In the genomic region with DNA sequence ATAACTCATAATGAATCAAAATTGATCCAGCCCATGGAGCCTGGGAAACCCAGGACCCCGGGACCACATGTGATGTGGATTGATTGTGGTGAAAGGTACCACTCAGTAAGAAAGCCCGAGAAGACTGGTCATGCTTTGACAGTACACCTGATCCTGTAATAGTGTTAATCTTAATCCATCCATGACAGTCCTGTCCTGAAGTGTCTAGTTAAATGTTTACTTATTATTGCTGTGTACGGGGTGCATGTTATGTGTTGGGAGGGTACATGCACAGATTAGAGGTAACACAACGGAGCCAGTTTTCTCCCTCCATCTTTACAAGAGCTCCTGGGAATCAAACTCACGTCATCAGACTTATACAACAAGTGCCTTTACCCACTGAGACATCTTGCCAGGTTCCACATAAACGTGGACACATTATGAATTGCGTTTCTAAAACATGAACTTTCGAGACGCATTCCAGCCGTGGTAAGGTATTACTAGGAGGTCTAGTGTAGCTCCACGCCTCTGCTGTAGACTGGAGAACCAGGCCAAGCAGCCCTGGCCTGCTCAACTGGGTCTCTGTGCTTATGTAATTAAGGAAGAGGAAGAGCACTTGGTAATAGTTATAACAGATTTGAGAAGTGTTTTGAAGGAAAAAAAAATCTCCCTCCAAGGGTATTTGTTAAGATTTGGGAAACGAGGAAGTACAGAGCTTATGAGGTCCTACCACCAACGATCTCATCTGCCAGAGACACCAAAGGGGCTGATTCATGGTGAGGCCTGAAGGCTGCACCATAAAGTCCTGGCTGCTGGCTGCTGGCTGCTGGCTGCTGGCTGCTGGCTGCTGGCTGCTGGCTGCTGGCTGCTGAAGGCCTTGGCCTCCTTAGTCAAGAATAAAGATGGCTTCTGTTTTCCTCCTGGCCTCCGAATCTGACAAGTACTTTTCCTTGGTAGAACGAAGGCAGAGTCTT, we compare ENCODE assay signal across 12 mouse cellular contexts. TPM values are rescaled to one million over a fixed set of nuclear protein-coding genes. Genes with fewer than 3 reads are reported as not detected.
DNase-seq lines count a peak whose midpoint lies in the region.
"Had no signal": no experiment of that assay in that cellular context is flagged by ENCODE, and none has a peak within 500 bp of the region (broad histone marks: within the 10 kb centered on the region; RNA-seq: fewer than 3 reads in every experiment).

No protein-coding gene starts in this region.

- intact Hi-C loops in gastrocnemius, postnatal 14 days (cut with DNase I; ENCODE audit: low total_unique reads) = no loop called here
- intact Hi-C loops in left cerebral cortex, postnatal 14 days (cut with DNase I) = no loop called here

- peak; percentile 17 to 63 for DNase-seq in adrenal gland, adult (ENCODE audit: inconsistent age in 2 of 2, low spot score in 1 of 2)
- DNase-seq in adrenal gland, postnatal 4 days (ENCODE audit: low spot score in 2 of 2) = no peak
- peak; percentile 57 for DNase-seq in kidney, adult 11 months
- no peak for DNase-seq in kidney, postnatal 14 days
- DNase-seq in gastrocnemius, postnatal 14 days = peak; percentile 24
- peak; percentile 14 to 67 for DNase-seq in kidney, postnatal 25 days
- no peak for DNase-seq in thymus, postnatal 0 days (ENCODE audit: low spot score)
- DNase-seq in left cerebral cortex, postnatal 14 days (ENCODE audit: low spot score in 2 of 2) = no peak
- DNase-seq: cerebellum, postnatal 36 days; layer of hippocampus, postnatal 36 days; liver; lung, postnatal 10 days had no signal

RNA-seq across cellular contexts. Expression of a gene that starts 37.3 kb away (rescaled TPM):
- under 1 TPM; 0.59 to 0.90 TPM for total RNA-seq in adrenal gland, postnatal 4 days (2021)
- under 1 TPM; 0.24 to 0.68 TPM for total RNA-seq in gastrocnemius, postnatal 14 days (2021)
- polyA plus RNA-seq in thymus, postnatal 0 days (2015; fragmentation: Nextera tagmentation; extraction: Ambion mirVana) = 2.4 and 2.7 TPM in 2 replicates
- 10 to 100 TPM; 57.2 to 63.3 TPM for total RNA-seq in left cerebral cortex, postnatal 14 days (2021)

RNA-seq across cellular contexts. Expression of a gene that starts 37.8 kb away (rescaled TPM):
- total RNA-seq in adrenal gland, postnatal 4 days (2021) = 100 to 1,000 TPM; 138 to 147 TPM
- 10 to 100 TPM; 33.4 to 39.2 TPM for total RNA-seq in gastrocnemius, postnatal 14 days (2021)
- polyA plus RNA-seq in thymus, postnatal 0 days (2015; fragmentation: Nextera tagmentation; extraction: Ambion mirVana) = 91.9 and 106 TPM in 2 replicates
- total RNA-seq in left cerebral cortex, postnatal 14 days (2021) = 100 to 1,000 TPM; 233 to 251 TPM

Comparison
In these comparisons a context has a peak if more than half of its experiments do, and no peak if none do; other contexts are left out.
1. DNase-seq: peak in adrenal gland, adult (2 of 2), kidney, adult 11 months (single experiment), gastrocnemius, postnatal 14 days (single experiment) and kidney, postnatal 25 days (2 of 2); none in adrenal gland, postnatal 4 days (0 of 2), kidney, postnatal 14 days (single experiment), thymus, postnatal 0 days (single experiment) and left cerebral cortex, postnatal 14 days (0 of 2).
2. RNA of a gene that starts 37.3 kb away (total RNA-seq): 57.2 to 63.3 TPM in left cerebral cortex, postnatal 14 days; 0.59 to 0.90 TPM in adrenal gland, postnatal 4 days and 0.24 to 0.68 TPM in gastrocnemius, postnatal 14 days; every median in the first group is over 10 times any median in the second.